Mouse (Mus musculus): ENCODE results near the gene Tnfrsf23. TPM values are rescaled to one million over a fixed set of nuclear protein-coding genes. Genes with fewer than 3 reads are reported as not detected.
"Not testable (repeated sequence)": the region's sequence is repeated elsewhere in the genome, so short reads cannot be mapped to it uniquely, and the experiment has no call there.

Gene Tnfrsf23
- 1 to 10 TPM; 1.0 to 1.1 TPM for total RNA-seq (2021)
- long read RNA-seq, experiment 1 = 0 reads
- long read RNA-seq, experiment 2 = 0 reads

DNA sequence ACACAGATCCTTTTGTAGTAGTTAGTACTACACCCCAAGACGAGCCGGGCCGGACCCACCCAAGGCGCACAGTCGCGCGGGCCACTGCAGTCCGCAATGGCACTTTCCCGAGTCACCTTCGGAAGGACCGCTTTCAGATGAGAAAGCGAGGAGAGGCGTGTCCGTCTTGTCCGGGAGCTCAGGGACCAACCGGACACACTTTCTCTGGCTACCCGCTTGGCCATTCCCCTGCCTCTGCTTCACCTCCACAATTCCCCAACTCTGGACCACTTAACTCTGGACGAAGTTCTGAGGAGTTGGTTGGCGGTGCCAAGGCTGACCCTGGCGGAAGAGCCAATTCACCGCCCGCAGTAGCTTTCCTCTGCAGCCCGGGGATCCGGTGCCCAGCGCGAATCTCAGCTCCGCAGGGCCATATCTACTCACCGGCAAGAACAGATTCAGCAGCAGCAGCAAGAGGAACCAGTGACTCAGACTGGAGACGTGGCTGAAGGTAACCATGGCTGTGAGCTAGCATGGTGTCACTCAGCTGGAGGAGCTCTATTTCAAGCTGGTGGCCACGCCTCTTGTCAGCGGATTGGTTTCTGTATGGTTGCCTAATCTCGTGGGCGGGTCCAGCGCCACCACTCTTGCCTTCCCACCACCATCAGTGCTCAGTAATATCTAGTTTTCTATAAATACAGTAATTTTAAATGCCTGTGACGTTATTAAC, at the start of gene Tnfrsf23:
Gene Tnfrsf23 (minus strand): TSS at position 514 of the 709 bp plus-strand sequence.
- peak; percentile 60 to 75 for DNase-seq (ENCODE audit: low spot score in 2 of 2)

DNA sequence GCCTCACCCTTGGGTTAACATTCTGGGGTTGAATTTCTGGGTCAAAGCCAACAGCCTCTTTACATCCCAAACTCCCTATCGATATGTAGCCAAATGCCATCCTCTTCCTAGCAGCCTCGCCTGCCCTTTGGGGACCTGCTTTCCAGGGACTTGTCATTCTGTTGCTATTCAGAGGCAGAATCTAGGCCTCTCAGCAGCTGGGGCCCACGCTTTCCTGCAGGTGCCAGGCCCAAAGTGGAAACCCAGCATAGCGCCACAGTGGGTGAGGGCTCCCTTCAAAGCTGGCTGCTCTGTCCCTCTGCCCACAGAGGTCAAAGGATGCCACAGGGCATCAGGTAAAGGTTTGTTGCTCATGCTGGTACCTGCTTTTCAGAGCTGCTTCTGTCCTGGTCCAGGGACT, 48.1 kb upstream of the Tnfrsf23 start:
- DNase-seq (ENCODE audit: low spot score in 2 of 2) = peak; percentile 45 to 47

GRCm38 (mm10) chr7:143729886-143730285, 44.2 kb upstream of the Tnfrsf23 start:
- DNase-seq (ENCODE audit: low spot score in 2 of 2) = no peak

GRCm38 (mm10) chr7:143726396-143726795, 40.7 kb upstream of the Tnfrsf23 start:
- DNase-seq (ENCODE audit: low spot score in 2 of 2) = no peak

DNA sequence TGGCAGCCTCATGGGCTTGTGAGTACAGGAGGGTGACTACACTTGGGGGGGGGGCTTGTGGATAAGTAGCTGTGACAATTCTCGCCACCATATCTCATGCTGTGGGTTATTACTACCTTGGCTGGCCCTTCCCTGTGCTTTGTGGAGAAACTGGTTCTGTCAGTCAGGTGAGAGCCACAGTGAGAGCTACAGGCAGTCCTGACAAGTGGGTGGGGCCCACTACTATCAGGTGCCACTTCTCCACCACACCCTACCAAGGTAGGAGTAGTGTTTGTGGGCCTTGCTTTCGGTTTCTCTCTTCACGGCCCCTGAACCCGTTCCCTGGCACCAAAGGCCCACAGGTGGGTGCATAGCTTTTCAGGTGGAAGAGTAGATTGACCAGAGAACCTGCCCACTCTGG, 38.2 kb upstream of the Tnfrsf23 start:
- DNase-seq (ENCODE audit: low spot score in 2 of 2) = no peak

GRCm38 (mm10) chr7:143722646-143723045, 37.0 kb upstream of the Tnfrsf23 start:
- DNase-seq (ENCODE audit: low spot score in 2 of 2) = peak; percentile 24 to 26

DNA sequence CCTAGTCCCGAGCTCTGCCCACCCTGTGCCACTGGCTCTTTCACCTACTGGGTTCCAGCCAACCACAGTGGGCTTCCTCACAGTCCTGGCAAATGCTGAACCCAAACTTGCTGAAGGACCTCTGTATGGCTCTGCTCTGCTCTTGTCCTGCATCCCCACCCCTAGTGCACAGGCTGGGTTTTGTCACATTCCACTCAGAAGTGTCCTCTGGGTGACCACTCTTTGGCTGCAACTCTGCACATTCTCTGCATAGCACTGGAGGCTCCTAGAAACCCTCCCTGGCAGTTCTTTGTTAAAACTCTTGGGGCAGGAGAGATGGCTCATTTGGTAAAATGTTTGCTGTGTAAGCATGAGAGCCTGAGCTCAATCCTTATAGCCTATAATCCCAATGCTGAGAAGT, 32.1 kb upstream of the Tnfrsf23 start:
- DNase-seq (ENCODE audit: low spot score in 2 of 2) = no peak

DNA sequence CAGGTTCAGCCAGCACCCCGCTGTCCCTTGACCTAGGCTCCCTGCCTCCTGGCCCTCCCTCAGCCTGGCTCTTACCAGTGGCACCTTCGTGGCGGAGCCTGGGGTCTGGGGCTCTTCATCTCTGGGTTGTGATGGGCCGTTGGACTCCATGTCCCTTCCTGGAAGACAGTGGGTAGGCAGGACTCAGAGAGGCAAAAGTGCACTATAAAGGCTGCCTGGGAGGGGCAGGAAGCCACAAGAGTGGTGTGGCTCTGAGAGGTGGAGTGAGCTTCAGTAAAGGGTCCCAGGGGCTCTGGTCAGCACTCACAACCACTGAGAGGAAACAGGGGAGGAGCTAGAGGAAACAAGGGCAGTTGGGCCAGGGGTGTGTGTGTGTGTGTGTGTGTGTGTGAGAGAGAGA, 27.7 kb upstream of the Tnfrsf23 start:
- no peak for DNase-seq (ENCODE audit: low spot score in 2 of 2)

GRCm38 (mm10) chr7:143712771-143713348, 27.2 kb upstream of the Tnfrsf23 start:
- DNase-seq (ENCODE audit: low spot score in 2 of 2) = no peak

DNA sequence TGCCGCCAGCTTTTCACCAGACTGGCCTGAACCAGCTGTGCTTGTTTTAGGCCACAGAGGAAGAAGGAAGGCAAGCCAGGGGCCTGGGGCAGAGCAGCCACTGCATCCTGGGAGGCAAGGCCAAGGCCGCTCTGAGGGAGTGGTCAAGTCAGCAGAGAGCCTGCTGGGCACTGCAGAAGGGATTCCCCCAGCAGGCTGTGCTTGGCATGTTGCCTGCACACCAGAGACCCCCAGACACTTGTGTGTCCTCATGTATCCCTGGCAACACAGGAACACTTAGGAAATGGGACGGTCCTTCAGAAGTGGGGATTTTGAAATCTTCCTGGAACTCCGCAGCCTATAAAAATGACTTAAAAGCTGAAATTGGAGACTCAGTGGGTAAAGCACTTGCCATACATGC, 26.4 kb upstream of the Tnfrsf23 start:
- DNase-seq (ENCODE audit: low spot score in 2 of 2) = no peak

GRCm38 (mm10) chr7:143711381-143711780, 25.7 kb upstream of the Tnfrsf23 start:
- no peak for DNase-seq (ENCODE audit: low spot score in 2 of 2)

DNA sequence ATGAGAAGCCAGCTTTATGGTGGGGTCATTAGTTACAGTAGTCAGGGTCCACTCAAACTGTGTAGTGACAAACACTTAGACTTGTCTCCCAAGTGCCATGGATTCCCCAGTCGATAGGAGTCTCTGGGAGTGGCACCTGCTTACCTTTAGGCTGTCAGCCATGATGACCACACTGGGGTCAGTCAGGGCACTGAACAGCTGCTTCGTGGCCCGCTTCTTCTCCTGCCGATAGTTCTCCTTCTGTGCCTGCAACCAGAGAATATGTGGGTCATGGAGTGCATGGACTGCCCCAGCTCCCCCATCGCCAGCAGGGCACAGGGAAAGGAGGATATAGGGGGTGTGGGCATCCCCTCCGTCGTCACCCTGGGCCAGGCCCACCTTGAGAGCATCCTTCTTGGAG, 23.7 kb upstream of the Tnfrsf23 start:
- no peak for DNase-seq (ENCODE audit: low spot score in 2 of 2)

GRCm38 (mm10) chr7:143706697-143707438, 21.2 kb upstream of the Tnfrsf23 start:
- peak; percentile 91 to 95 for DNase-seq (ENCODE audit: low spot score in 2 of 2)

DNA sequence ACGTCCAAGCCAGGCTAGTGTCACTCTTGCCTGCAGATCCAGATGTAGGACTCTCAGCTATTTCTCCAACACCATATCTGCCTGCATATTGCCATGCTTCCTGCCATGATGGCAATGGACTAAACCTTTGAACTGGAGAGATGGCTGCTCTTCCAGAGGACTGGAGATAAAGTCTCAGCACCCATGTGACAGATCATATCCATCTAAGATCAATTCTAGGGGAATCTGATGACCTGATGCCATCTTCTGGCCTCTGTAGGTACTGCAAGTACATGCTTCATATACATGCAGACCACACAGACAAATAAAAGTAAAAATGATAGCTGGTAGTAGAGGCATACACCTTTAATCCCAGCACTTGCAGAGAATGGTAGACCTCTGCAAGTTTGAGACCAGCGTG, 10.5 kb upstream of the Tnfrsf23 start:
- DNase-seq (ENCODE audit: low spot score in 2 of 2) = peak in 1 of 2 experiments; percentile 27

DNA sequence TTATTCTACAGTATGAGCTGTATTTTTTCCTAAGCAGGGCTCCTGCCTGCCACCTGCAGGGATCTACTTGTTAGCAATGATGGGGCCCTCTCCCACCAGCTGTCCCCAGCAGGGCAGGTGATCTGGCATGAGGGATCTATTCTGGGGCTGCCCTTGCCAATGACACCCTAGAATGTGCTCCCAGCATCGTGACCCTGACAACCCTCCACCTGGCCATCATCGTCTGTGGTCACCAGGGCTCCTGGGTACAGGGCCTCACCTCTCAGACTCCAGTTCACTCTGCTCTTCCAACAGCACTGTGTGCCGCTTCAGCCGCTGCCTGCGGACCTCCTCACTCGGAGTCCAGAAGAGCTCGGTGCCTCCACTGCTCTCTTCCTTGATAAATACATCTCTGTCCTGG, 8.9 kb upstream of the Tnfrsf23 start:
- no peak for DNase-seq (ENCODE audit: low spot score in 2 of 2)

- DNase-seq (ENCODE audit: low spot score in 2 of 2) = peak in 1 of 2 experiments; percentile 1
These were observed 7.3 kb upstream of the Tnfrsf23 start for GRCm38 (mm10) chr7:143692746-143693510.

DNA sequence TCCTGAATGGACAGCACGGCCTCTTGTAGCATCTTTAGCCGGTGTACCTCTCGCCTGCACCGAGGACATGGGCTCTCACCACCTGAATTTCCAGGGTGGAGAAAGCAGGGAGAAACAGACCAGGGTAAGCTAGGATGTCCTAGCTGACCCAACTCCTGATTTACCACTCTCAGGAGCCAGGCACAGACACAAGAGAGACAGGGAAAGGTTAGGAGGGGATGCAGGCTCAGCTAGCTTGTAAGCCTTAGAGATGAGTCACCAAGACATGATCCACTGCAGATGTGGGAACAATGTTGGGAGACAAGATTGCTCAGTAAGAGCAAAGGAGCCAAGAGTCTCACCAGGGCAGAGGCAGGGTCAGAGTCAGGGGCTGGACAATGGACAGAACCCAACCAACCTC, 6.2 kb upstream of the Tnfrsf23 start:
- no peak for DNase-seq (ENCODE audit: low spot score in 2 of 2)

GRCm38 (mm10) chr7:143691181-143691580, 5.5 kb upstream of the Tnfrsf23 start:
- DNase-seq (ENCODE audit: low spot score in 2 of 2) = peak in 1 of 2 experiments; percentile 1

DNA sequence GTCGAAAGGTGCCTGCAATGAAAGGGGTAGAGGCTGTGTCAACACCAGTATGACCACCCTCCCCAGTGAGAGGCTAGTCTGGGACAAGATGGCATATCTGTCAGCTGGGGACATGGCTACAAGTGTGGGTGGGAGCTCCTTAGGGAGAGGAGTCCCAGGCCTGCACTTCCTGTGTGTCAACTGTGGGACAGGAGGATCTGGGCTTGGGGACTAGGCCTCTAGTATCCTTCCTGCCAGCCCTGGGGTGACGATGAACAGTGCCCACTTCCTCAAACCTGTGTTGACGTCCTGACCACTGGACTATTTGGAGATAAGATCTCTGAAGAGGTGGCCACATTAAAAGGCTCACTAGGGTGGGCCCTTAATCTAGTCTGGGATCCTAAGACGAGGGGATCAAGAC, 4.3 kb upstream of the Tnfrsf23 start:
- DNase-seq (ENCODE audit: low spot score in 2 of 2) = peak in 1 of 2 experiments; percentile 0

- no peak for DNase-seq (ENCODE audit: low spot score in 2 of 2)
These were observed 3.8 kb upstream of the Tnfrsf23 start for GRCm38 (mm10) chr7:143689481-143689880.

DNA sequence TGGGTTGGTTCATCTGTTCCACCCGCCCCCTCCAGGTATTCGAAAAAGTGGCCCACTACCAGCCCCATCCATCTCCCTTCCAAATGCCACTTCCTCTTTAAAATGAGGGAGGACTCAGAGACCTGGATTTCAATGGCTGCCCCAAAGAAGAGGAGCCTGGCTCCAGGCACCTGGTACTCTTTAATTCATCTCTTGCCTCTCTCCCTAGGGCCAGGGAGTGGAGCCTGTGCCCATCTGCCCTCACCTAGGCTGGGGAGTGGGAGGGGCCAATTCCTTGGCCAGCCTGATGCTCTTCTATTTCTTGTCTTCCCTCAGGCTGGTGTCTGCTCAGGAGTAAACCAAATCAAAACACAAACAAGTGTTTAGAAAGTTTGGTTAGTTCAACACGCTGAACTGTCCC, 1.0 kb upstream of the Tnfrsf23 start:
- DNase-seq (ENCODE audit: low spot score in 2 of 2) = not testable (repeated sequence)
